In genomic region chr19:32244881-32245280, GRCm38 (mm10) we compare ENCODE assay signal across 18 mouse cellular contexts.
"Had no signal": no experiment of that assay in that cellular context is flagged by ENCODE, and none has a peak within 500 bp of the region (broad histone marks: within the 10 kb centered on the region; RNA-seq: fewer than 3 reads in every experiment).

No protein-coding gene starts in this region.

- DNase-seq: kidney, adult 2 months; kidney, postnatal 36 days; layer of hippocampus, postnatal 36 days; left cerebral cortex, postnatal 4 days; lung, adult 18-20 months; lung, postnatal 14 days; lung, postnatal 4 days; midbrain, embryonic 14.5 days; thymus, adult 18-20 months; thymus, postnatal 36 days had no signal

- H3K9me3 ChIP-seq: kidney, embryonic 15.5 days; limb, embryonic 12.5 days; limb, embryonic 15.5 days; lung, embryonic 15.5 days had no signal

- H3K9ac ChIP-seq: kidney, embryonic 15.5 days; limb, embryonic 12.5 days; limb, embryonic 15.5 days; liver, embryonic 14.5 days; lung, embryonic 15.5 days had no signal

- ATAC-seq: intestine, postnatal 0 days had no signal

- H3K4me1 ChIP-seq: limb, embryonic 15.5 days had no signal

- H3K4me2 ChIP-seq: kidney, embryonic 15.5 days; limb, embryonic 12.5 days; limb, embryonic 15.5 days; lung, embryonic 15.5 days; midbrain, embryonic 11.5 days had no signal

- H3K27ac ChIP-seq: kidney, embryonic 15.5 days; left cerebral cortex, adult 2 months; limb, embryonic 12.5 days; limb, embryonic 15.5 days; liver, embryonic 14.5 days; lung, embryonic 15.5 days had no signal

- H3K4me3 ChIP-seq: kidney, embryonic 15.5 days; left cerebral cortex, adult 2 months; limb, embryonic 12.5 days; limb, embryonic 15.5 days; lung, embryonic 15.5 days had no signal

- H3K36me3 ChIP-seq: kidney, embryonic 15.5 days; limb, embryonic 12.5 days; limb, embryonic 15.5 days; lung, embryonic 15.5 days had no signal

- H3K27me3 ChIP-seq: kidney, embryonic 15.5 days; limb, embryonic 12.5 days; limb, embryonic 15.5 days; lung, embryonic 15.5 days had no signal
